Mouse (Mus musculus): ENCODE data around the gene Pard3.

GRCm38 (mm10) chr8:127243841-127244240 lies 180.1 kb downstream of the Pard3 start:
- TF ChIP-seq CTCF (IDR thresholded peaks at IDR 0.05; ENCODE audit: insufficient read depth, low read depth, low read length) (no peak), POLR2A (IDR thresholded peaks at IDR 0.05; ENCODE audit: insufficient read depth, low read depth, low read length) (no peak)
